ENCODE assay signal across 25 mouse cellular contexts in the genomic region with DNA sequence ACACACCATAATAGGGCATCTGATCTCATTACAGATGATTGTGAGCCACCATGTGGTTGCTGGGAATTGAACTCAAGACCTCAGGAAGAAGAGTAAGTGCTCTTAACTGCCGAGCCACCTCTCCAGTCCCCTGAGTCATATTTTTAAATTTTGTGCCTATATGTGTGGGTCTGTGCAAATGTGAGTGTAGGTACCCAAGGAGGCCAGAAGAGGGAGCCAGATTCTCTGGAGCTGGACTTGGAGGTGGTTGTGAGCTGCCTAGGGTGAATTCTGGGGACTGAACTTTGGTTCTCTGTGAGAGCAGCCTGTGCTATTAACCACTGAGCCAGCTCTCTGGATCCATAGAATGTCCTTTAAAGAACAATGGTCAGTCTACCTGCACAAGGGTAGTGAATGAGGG. TPM values are rescaled to one million over a fixed set of nuclear protein-coding genes. Genes with fewer than 3 reads are reported as not detected.
DNase-seq lines count a peak whose midpoint lies in the region; ATAC-seq and TF ChIP-seq lines count a peak whose summit lies in the region.
"Had no signal": no experiment of that assay in that cellular context is flagged by ENCODE, and none has a peak within 500 bp of the region (broad histone marks: within the 10 kb centered on the region; RNA-seq: fewer than 3 reads in every experiment).

No protein-coding gene starts in this region.

- peak; percentile 30; the same call in 1 of the 2 replicates for TF ChIP-seq CTCF in liver, postnatal 0 days (IDR thresholded peaks at IDR 0.05; ENCODE audit: low read depth)
- TF ChIP-seq CTCF in brain, embryonic 14.5 days (IDR thresholded peaks at IDR 0.05; ENCODE audit: borderline replicate concordance, extremely low read depth, insufficient read depth, insufficient read length) = peak; percentile 27; the same call in 1 of the 2 replicates

- no peak overlapping the region for H3K9ac ChIP-seq in liver, postnatal 0 days (replicated peaks)
- H3K9ac ChIP-seq in forebrain, embryonic 13.5 days = no peak overlapping the region
- H3K9ac ChIP-seq: forebrain, postnatal 0 days; lung, embryonic 14.5 days; neural tube, embryonic 15.5 days; stomach, embryonic 15.5 days had no signal

- no peak overlapping the region for H3K27ac ChIP-seq in liver, postnatal 0 days (ENCODE audit: low read depth)
- no peak overlapping the region for H3K27ac ChIP-seq in forebrain, embryonic 13.5 days
- H3K27ac ChIP-seq: embryonic facial prominence, embryonic 10.5 days; hindbrain, embryonic 10.5 days; kidney, postnatal 0 days; limb, embryonic 10.5 days; neural tube, embryonic 15.5 days; stomach, embryonic 15.5 days had no signal

- peak; percentile 81 for DNase-seq in heart, adult 11 months
- DNase-seq in heart, adult 18-20 months = no peak
- no peak for DNase-seq in liver, postnatal 0 days
- DNase-seq in liver (no peak), ES-CJ7 (ENCODE audit: low read depth, low spot score) (peak; percentile 37)
- DNase-seq in brain, embryonic 14.5 days (ENCODE audit: low read depth) = no peak
- no peak for DNase-seq in thymus, postnatal 14 days
- DNase-seq: adrenal gland, adult 2 months; cerebellum, adult 11-12 months; cerebellum, postnatal 10 days; forebrain, postnatal 0 days; kidney, adult 2 months; lung, embryonic 14.5 days; lung, postnatal 36 days; right cerebral cortex, adult 18-20 months; right cerebral cortex, postnatal 4 days had no signal

- no peak for TF ChIP-seq EP300 in liver, postnatal 0 days (IDR thresholded peaks at IDR 0.05; ENCODE audit: low read depth)

- no peak for ATAC-seq in liver, postnatal 0 days
- ATAC-seq in forebrain, embryonic 13.5 days = no peak
- ATAC-seq: forebrain, postnatal 0 days had no signal

- no peak overlapping the region for H3K4me2 ChIP-seq in liver, postnatal 0 days (ENCODE audit: low read depth, low read length)
- H3K4me2 ChIP-seq in forebrain, embryonic 13.5 days = no peak overlapping the region
- H3K4me2 ChIP-seq: heart, embryonic 11.5 days; lung, embryonic 14.5 days; neural tube, embryonic 15.5 days; stomach, embryonic 15.5 days had no signal

- no peaks in the 10 kb centered on the region; the same call in 1 of the 2 replicates for H3K9me3 ChIP-seq in liver, postnatal 0 days (ENCODE audit: low read length)
- H3K9me3 ChIP-seq in forebrain, embryonic 13.5 days (replicated peaks) = no peaks in the 10 kb centered on the region
- H3K9me3 ChIP-seq: limb, embryonic 10.5 days; neural tube, embryonic 15.5 days; stomach, embryonic 15.5 days had no signal

- 76% methylated on average over 1 of the region's 1 CpGs for WGBS in liver, postnatal 0 days (ENCODE audit: insufficient replicate concordance)
- WGBS in forebrain, embryonic 13.5 days = 94% methylated on average over 1 of the region's 1 CpGs

- no peak overlapping the region for H3K4me3 ChIP-seq in liver, postnatal 0 days (ENCODE audit: low read depth, low read length)
- no peak overlapping the region for H3K4me3 ChIP-seq in forebrain, embryonic 13.5 days
- H3K4me3 ChIP-seq: embryonic facial prominence, embryonic 10.5 days; hindbrain, embryonic 10.5 days; limb, embryonic 10.5 days; neural tube, embryonic 15.5 days; stomach, embryonic 15.5 days had no signal

- no peaks in the 10 kb centered on the region for H3K4me1 ChIP-seq in liver, postnatal 0 days (ENCODE audit: insufficient read depth)
- H3K4me1 ChIP-seq in forebrain, embryonic 13.5 days = no peaks in the 10 kb centered on the region
- H3K4me1 ChIP-seq: embryonic facial prominence, embryonic 10.5 days; hindbrain, embryonic 10.5 days; limb, embryonic 10.5 days; neural tube, embryonic 15.5 days; stomach, embryonic 15.5 days had no signal

- H3K27me3 ChIP-seq in liver, postnatal 0 days (ENCODE audit: insufficient read depth, low read length) = no peaks in the 10 kb centered on the region
- H3K27me3 ChIP-seq in forebrain, embryonic 13.5 days = no peaks in the 10 kb centered on the region
- H3K27me3 ChIP-seq: CH12.LX; neural tube, embryonic 15.5 days; stomach, embryonic 15.5 days had no signal

- no peak for TF ChIP-seq POLR2A in brain, embryonic 14.5 days (IDR thresholded peaks at IDR 0.05; ENCODE audit: borderline replicate concordance, extremely low read depth, insufficient read depth, insufficient read length, poor library complexity, severe bottlenecking)

- no peaks in the 10 kb centered on the region for H3K36me3 ChIP-seq in liver, postnatal 0 days (replicated peaks; ENCODE audit: insufficient read depth, low read length)
- H3K36me3 ChIP-seq in forebrain, embryonic 13.5 days (ENCODE audit: poor library complexity, severe bottlenecking) = no peaks in the 10 kb centered on the region
- H3K36me3 ChIP-seq: embryonic facial prominence, embryonic 10.5 days; hindbrain, embryonic 10.5 days; limb, embryonic 10.5 days; neural tube, embryonic 15.5 days; stomach, embryonic 15.5 days had no signal

RNA-seq across cellular contexts. Expression of gene Tmpo, which starts 15.7 kb away (rescaled TPM):
- total RNA-seq in heart, adult 18-20 months (2021) = 10 to 100 TPM; 34.0 to 42.4 TPM
- 64.1 and 69.0 TPM in 2 replicates for polyA plus RNA-seq in liver, postnatal 0 days (2015; fragmentation: Nextera tagmentation; extraction: Ambion mirVana)
- polyA plus RNA-seq in brain, embryonic 14.5 days (2012; rRNA removed) = 177 and 225 TPM in 2 replicates
- 250 and 265 TPM in 2 replicates for polyA plus RNA-seq in forebrain, embryonic 13.5 days (2015; fragmentation: Nextera tagmentation; extraction: Ambion mirVana)

Comparison
In these comparisons a context has a peak if more than half of its experiments do, and no peak if none do; other contexts are left out.
1. DNase-seq: peak in heart, adult 11 months (single experiment) and ES-CJ7 (single experiment); none in heart, adult 18-20 months (0 of 2), liver, postnatal 0 days (single experiment), liver (single experiment), brain, embryonic 14.5 days (single experiment) and thymus, postnatal 14 days (single experiment).